In the genomic region with DNA sequence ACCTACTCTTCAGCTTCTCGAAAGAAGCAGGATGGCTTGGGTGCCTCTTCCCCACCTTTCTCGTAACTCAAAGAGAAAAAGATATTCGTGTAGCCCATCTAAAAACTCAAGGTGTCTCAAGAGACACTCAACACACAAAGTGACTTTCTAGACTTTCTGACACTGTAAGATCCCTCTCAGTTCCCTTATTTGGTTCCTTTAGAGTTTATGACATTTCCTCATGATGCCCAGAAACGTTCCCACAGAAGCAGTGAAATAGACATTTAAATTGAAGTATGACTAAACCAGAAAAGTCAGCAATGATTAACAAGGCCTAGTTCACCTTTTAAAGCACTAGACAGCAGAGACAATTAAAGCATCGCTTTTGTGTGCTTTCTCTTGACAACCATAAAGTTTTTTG, we compare ENCODE assay signal across 22 mouse cellular contexts. TPM values are rescaled to one million over a fixed set of nuclear protein-coding genes. Genes with fewer than 3 reads are reported as not detected.
"Had no signal": no experiment of that assay in that cellular context is flagged by ENCODE, and none has a peak within 500 bp of the region (broad histone marks: within the 10 kb centered on the region; RNA-seq: fewer than 3 reads in every experiment).

No protein-coding gene starts in this region.

- H3K4me3 ChIP-seq: neural tube, embryonic 13.5 days; neural tube, embryonic 15.5 days; stomach, embryonic 15.5 days had no signal

- DNase-seq: retina, postnatal 1 day; right cerebral cortex, adult 18-20 months; right cerebral cortex, postnatal 14 days; right cerebral cortex, postnatal 25 days; right cerebral cortex, postnatal 4 days; spleen, adult 18-20 months; thymus, adult 18-20 months; thymus, adult 2 months; thymus, postnatal 14 days; thymus, postnatal 25 days; thymus, postnatal 36 days; thymus, postnatal 4 days had no signal

- H3K36me3 ChIP-seq: neural tube, embryonic 13.5 days; neural tube, embryonic 15.5 days; stomach, embryonic 15.5 days had no signal

- H3K4me1 ChIP-seq: neural tube, embryonic 13.5 days; neural tube, embryonic 15.5 days; stomach, embryonic 15.5 days had no signal

- H3K4me2 ChIP-seq: neural tube, embryonic 13.5 days; neural tube, embryonic 15.5 days; stomach, embryonic 15.5 days had no signal

- H3K27ac ChIP-seq: neural tube, embryonic 13.5 days; neural tube, embryonic 15.5 days; stomach, embryonic 15.5 days; stomach, postnatal 0 days had no signal

- H3K9me3 ChIP-seq: neural tube, embryonic 13.5 days; neural tube, embryonic 15.5 days; stomach, embryonic 15.5 days had no signal

- H3K27me3 ChIP-seq: neural tube, embryonic 13.5 days; neural tube, embryonic 15.5 days; stomach, embryonic 15.5 days had no signal

- H3K9ac ChIP-seq: neural tube, embryonic 13.5 days; neural tube, embryonic 15.5 days; stomach, embryonic 15.5 days had no signal

RNA-seq across cellular contexts. Expression of gene Zfp648, which starts 59.4 kb away (rescaled TPM):
- total RNA-seq: neutrophil, adult 5-6 weeks had no signal
- polyA plus RNA-seq: small intestine, adult 2 months; spleen, adult 2 months; stomach, embryonic 14.5 days; stomach, embryonic 15.5 days; testis, adult 2 months; thymus, adult 2 months; urinary bladder, adult 2 months had no signal
